Mouse (Mus musculus) right cerebral cortex, postnatal 14 days (tissue): ENCODE measurements around the gene Ston2.

Experiments
- DNase-seq: peaks from one replicate; pipeline ENCODE4 v3.0.0; 2022

Gene Ston2

DNA sequence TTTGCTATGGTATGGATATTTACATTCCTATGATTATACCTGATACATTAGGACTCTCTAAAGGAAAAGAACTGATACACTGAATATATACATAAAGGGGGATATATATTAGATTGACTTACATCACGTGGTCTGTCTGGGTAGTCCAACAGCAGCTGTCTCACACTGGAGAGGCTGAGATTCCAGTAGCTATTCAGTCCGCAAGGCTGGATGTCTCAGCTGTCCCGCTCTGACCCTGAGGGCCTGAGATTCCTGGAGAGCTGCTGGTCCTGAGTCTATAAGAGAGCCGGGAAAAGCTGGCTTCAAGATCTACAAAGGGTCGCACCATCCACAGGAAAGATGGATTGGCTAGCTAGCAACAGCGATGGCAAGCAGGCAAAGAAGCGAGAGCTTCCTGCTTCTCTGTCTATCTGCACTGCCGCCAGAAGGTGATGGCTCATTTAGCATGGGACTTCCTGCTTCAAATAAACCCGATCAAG lies at the start of gene Ston2:
Gene Ston2, minus strand, starts transcription at position 429 of the 479 bp plus-strand sequence.
- DNase-seq: no peak

DNA sequence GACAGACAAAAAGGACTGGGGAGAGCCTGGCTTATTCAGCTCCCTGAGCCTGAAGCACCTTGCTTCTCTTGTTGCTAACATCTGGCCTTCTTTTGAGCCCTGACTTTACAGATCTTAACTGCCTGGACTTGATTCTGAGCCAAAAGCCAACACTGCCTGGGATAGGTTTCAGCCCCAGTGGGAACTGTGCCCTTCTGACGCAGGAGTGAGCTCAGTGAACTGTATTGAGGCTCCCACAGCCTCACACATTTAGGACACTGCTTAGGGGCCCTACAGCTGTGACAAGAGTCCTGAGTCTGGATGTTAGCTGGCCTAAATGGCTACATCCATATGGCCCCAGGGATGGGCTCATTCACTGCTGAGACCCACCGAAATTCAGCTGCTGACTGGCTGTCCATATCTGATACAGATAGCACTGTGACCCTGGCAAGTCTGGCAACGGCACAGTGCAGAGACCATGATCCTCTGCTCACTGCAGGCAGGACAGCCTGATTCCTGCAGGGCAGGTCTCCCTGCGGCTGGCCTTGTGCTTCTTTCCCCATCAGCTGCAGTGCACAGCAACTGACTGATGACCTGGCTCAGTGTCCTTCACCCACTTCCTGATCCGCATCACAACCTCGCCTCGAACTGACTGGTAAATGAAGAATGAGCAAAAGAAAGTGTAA lies 49.3 kb upstream of the Ston2 start:
- DNase-seq: no peak

DNA sequence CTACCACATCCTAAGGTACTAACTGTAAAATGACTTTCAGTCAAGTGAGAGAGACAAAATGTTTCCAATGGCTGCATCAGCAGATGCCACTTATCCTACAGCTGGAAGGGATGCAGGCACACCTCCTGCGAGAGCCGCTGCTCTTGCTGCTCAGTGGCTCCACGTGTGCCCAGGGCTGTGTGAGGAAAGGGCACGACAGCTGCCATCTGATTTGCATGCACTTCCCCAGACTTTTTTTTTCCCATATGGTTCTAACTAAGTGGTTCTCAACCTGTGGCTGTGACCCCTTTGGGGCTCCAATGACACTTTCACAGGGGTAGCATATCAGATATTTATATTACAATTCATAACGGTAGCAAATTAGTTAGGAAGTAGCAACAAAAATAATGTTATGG lies 45.7 kb upstream of the Ston2 start:
- DNase-seq: no peak

DNA sequence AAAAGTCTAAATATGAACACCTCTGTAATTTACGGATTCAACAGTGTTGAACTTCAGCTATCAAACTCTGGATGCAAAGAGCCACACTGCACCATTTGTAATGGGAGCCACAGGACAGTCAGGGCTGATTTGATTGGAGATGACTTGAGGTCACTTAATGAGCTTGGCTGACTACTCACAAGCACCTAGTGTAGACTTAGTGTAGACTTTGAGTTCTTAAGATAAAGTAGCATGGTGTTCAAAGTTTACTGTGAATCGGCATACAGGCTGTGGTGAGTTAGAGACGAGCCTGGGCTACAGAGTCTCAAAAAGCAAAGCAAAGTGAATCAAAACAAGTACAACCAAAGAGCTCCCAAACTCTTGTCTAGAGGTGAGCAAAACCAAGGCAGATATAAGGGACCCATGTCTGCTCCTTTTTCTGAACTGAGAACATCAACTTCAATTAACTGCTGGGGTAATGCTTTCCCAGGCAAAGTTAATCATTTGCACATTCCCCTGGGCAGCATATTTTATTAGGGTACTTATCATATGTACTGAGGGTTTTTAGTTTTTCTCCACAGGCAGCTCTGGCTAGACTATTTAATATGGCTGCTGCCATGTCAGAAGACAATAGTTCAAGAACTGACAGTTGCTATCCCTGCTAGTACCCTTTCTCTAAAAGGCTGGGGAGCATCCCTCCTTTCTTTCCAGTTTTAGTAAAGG lies 45.2 kb upstream of the Ston2 start:
- DNase-seq: no peak

DNA sequence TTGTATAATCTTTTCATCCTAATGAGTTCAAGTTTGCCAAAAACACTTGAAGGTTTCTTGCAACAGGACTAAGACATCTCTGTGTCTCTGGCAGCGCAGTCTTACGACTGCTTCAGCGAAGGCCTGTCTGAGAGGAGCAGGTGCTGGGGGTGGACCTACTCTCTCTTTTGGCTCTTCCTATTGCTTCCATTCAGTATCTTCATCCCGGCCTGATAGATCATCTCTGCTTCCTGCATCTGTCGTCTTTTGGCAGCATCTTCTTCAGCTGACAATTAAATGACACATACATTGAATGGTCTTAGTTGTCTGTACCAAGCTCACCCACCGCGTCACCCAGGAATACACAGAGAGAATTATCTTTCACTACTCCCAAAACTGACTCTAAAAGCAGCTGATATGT lies 43.2 kb upstream of the Ston2 start:
- no peak for DNase-seq

DNA sequence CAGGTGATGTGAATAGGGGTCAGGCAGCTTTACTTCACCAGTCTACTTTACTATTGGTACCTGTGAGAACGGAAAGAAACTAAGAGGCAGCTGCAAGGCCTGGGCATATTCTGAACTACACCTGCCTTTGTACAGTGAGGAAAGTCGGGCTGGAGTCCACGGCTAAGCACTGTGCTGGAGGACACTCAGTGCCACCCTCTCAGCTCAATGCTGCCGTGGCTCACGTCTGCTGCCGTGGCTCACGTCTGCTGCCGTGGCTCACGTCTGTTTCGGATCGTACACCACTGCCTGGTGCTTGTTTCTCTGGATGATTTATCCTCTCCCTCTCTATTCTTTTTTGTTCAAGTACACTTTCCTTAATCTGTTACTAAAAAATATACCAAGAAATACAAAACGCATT lies 32.3 kb upstream of the Ston2 start:
- DNase-seq: no peak

DNA sequence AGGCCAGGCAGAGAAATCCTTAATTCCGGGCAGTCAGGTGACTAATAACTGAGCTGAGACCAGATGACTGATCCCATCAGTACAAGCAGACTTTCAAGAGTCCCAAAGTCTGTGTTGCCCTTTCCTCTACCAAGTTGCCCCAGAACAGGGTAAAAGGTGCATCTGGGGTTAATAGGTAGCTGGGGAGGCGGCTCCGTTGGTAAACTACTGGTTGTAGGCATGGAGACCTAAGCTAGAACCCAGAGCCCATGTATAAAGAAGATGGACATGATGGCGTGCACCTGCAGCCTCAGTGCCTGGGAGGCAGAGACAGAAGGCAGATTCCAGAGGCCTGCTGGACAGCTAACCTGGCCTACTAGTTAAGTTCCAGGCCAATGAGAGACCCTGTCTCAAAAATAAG lies 30.5 kb upstream of the Ston2 start:
- DNase-seq: no peak

DNA sequence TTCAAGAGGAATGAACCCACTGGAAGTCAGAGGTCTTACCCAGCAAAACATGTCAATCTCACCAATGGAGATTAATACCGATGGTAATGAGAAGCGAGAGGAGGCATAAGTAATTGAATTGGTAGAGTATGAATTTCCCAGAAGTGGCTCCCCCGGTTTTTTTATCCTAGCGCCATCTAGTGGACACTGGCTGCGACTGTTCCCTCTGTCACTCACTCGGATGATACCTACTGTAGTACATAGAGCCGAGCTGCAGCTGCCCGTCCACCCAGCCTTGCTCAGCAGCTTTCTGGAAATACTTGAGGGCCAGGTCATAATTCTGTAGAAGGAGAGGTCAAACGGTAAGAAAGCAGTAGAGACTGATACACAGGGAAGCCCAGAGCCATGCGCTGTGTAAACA lies 27.8 kb upstream of the Ston2 start:
- DNase-seq: peak; percentile 30

DNA sequence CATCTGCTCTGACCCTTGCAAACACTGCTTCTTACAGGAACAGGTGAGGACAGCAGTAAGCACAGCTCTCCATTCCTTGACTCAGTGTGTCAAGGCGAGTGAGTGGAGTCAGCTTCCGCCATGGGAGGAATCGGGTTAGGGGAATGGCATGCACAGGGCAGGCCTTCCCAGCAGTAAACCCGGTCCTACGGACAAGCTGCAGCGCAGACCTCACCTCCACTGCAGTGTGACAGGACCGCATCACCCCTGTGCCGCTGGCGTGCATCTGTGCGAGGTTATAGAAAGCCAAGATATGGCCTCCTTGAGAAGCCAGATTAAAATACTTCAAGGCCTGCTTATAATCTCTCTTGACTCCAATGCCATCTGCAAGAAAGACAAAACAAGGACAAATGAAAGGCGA lies 27.4 kb upstream of the Ston2 start:
- no peak for DNase-seq

DNA sequence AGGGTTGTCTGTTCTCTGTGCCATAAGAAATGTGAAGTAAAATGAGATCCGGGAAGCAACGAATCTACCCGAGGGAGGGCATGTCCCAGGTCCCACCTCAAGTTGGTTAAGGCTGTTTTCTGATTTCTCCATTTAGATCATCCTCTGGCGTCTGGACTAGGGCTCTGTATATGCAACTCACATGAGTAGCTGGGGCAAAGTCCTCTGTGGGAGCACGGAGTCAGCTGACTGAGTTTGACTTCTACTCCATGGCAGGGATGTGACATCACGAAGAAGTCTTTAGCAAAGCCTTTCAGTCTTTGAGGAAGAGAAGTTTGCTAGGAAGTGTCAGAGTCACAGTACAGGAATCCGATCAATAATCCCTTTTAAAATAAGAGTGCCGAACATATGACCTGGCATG lies 20.7 kb upstream of the Ston2 start:
- DNase-seq: no peak

DNA sequence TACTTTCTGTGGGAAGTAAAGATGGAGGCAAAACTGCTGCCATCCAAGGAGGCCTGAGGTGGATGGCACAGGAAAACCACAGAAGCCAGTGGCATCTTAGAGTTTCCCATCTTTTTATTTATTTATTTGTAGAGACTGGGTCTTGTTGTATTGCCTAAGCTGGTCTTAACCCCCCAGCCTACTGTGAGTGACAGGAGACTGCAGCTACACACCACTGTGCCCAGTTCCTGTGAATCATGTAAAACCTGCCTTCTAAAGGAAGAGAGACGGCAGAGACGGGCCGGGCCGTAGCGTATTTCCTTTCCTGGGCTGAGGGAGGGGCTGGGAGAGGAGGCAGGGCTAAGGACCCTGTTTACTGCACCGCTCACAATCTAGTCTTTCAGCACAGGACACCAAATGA lies 19.6 kb upstream of the Ston2 start:
- DNase-seq: no peak

DNA sequence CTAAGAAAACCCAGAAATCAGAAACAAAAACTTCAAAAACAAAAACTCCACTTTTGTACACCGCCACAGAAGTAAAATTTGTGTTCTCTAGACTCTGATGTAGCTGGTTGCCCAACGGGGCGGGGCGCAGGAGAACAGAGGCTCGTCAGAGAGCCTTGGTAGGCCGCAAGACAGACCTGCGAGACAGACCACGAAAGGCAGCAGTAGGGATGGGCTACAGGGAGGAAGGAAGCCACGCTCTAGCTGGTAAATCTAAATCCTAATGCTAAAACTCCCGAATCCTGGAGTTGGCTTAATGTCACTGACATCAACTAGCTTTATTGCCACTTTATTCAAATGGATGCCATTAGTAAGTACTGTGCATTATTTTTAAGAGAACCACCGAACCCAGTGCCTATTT lies 18.9 kb upstream of the Ston2 start:
- DNase-seq: no peak

DNA sequence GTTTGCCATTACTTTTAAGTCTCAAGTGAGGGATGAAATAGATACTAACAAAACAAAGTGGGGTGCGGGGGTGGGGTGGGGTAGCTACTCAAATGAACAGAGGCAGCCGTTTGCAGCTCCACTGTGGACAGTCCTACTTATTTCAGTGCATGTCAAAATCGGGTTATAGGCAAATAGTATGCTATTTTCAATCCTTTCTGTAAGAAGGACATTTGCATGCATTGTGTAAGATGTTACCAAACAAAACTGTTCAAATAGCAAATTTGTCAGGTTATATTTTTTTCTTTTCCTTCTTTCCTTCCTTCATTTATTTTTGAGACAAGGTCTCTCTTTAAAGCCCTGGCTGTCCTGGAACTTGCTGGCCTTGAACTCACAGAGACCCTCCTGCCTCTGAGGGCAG lies 16.1 kb upstream of the Ston2 start:
- DNase-seq: no peak

DNA sequence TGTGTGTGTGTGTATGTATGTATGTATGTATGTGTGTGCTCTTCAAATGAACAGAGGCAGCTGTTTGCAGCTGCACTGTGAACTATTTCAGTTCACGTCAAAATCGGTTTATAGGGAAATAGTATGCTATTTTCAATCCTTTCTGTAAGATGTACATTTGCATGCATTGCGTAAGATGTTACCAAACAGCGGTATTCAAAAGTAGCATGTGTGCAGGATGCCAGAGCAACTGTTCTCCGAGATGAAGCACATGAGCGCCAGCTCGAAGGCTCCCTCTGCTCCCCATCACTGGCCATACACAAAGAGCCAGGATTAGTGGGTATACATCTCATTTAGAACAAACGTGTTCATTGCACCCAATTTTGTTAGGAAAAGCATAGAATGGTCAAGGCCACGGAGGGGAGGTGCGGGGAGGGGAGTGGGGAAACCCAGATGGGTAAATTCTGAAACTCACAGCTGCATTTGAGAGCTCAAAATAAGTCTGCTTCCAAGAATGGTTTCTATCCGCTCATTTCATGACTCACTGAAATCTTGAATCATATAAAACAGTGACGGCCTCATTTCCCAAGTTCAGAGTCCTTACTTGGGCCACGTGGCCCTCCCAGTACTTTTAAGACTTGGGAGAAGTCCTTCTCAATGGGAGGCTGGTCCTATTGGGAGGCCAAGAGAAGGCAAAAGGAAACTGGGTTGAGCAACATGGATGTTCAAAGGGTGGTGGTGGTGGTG lies 15.2 kb upstream of the Ston2 start:
- DNase-seq: peak; percentile 36

DNA sequence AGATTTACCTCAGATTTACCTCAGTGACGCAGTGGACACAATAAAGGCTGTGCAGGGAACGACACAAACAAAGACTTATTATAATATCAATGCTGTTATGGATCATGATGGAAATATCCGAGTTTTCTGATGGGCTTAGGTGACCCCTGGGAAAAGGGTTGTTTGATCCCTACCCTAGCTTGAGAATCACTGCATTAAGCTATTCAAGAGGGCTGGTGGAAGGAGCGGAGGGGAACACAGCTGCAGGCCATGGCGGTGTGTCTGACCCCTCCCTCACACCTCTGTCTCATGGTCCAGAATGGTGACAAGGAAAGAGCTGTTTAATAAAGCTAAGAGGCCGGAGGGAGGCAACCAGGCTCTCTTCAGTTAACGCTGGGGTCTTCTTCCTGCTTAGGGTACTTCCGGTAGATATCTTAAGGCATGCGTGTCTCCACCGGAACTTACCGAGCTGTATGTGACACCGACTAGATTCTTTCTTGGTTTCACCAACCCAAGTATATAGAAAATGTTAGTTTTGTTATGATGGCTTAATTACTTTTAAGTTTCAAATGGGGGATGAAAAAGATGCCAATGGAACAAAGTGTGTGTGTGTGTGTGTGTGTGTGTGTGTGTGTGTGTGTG lies 14.5 kb upstream of the Ston2 start:
- DNase-seq: no peak

DNA sequence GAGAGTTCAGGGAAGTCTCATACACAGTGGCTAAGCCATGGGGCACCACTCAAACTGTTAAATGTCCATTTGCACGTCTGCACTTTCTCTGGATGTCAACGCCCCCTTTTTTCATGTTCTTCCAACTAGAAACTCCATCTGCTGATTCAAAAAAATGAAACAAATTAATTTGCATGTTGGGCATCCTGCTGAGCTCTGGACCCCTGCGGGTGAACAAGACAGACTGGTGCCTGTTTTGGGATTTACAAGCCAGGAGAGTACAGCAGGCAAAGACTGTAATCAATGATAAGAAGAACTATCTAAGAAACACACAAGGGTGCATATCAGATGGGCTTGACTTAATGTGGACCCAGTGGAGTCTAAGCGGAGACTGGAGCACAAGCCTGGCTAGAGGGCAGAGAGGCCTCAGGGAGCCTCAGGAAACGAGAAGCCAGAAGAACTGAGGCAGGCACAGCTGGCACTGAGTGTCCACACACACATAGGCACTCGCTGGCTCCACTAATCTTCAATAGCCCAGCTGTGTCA lies 12.7 kb upstream of the Ston2 start:
- DNase-seq: no peak

DNA sequence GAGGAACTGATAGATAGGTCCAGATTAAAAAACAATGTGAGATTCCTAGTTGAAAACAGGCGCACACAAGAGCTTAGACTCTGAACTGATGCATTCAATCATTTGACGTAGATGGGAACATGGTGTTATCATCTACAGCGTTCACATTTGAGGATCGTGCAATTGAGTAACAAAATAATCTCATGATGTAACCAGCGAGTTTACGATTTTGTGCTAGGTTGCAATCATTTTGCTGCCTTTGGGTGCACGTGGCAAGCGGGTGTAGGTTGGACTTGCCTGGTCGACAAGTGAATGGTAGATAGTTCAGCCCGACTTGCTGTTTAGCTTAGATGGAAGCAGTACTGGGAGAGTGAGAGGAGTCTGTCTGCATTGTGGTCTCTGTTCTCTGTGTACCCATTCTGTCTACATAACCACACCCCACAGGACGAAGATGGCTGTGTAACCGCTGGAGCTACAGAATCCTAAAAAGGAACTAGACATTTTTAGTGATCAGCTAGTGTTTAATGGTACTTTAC lies 11.7 kb upstream of the Ston2 start:
- no peak for DNase-seq

DNA sequence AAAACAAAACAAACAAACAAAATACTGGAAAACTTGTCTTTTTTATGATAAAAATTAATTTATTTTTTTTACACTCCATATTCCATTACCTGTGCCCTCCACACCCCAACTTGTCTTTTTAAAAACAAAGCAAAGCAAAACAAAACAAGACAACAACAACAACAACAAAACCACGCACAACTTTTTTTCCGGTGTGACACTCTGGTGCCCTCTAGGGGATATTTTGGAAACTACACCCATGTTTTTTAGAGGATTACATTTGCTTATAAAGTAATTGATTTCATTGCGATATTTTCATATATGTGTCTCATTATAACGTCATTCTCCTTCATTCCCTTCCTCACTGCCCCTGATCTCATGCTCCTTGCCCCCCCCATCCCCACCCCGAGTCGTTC lies 11.2 kb upstream of the Ston2 start:
- no peak for DNase-seq

DNA sequence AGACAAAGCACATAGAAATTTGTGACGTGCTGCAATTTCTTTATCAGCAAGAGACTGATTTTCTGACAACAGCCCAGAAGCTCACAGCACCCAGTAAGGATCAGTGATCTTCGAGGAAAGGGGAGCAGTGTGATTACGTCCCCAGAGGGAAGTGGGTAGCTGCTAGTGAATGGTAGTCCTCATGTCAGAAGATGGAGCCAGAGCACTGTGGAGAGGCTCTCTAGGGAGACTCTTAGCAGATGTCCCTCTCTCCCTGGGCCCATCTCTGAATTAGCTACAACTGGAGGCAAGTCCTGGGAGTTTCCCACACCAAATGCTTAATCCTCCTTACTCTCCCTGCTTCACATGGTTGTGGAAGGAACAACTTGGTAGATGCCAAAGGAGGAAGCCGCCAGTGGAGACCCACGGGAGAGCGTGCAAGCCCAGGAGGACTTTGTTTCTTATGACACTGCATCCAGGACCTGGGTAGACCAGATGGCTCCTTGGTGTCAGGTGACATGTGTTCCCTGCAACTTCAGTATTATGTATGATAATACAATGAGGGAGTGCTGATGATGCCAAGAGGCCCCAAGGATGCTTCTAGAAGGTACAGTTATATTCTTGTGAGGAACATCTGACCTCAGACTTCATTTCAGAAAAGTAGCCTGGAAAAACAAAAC lies 10.7 kb upstream of the Ston2 start:
- DNase-seq: no peak

DNA sequence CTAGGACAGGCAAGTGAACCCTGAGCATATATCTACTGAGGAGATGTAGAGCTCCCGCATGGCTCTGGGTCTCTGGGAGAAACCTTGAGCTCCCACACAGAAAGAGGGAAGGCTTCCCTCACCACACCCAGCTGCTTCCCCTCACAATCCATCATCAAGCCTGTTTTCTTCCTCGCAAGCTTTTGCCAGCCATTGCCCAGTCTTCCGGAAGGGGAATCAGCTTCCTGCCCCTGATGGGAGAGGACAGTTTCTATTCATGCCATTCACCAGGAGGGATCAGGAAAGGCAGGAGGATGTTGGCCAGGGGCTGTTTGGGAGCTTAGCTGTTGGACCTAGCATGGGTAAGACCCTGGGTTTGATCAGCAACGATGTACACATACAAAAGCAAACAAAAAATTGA lies 8.6 kb upstream of the Ston2 start:
- DNase-seq: no peak

DNA sequence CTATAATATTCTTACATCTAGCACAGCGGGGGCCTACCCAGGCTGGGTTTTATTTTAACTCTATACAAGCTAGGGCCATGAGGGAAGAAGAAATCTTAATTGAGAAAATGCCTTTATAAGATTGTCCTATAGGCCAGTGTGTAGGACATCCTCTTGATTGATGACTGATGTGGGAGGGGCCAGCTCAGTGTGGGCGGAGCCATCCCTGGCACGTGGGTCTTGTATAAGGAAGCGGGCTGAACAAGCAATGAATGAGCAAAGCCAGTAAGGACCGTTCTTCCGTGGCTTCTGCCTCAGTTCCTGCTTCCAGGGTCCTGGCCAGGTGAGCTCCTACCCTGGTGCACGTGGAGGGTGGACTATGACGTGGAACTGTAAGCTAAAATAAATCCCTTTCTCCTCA lies 5.1 kb upstream of the Ston2 start:
- no peak for DNase-seq

DNA sequence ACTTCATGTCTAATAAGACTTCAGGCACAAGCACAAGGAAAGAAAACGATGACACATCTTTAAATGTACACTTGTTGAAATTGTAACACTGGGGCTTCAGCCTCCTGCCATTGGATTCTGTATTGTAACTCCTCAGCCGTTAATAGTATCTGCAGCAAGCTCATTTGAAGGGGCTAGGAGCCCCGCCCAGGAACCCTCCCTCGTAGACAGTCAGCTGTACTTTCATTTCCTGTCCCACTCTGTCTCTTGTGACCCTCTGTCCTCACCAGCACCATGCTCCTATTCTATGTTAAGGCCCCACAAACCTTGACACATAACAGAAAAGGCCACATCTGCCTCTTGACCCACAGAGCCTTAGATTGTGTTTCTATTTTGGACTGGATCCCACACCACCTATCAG lies 3.6 kb upstream of the Ston2 start:
- DNase-seq: no peak

DNA sequence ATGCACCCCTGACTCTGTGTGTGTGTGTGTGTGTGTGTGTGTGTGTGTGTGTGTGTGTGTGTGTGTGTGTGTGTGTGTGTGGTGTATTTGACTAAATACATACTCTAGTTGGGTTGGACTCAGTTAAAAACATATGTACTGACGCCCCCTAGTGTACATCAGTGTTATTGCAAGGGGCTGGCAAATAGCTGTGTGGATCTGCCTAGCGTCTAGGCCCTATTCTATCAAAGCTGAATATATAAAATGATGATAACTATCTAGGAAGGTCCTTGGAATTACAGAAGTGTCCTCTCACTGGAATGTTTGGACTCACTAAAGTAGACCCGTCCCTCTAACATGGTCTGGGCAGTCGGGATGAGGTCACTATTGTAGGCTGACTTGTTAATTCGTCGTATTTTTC lies 1.6 kb upstream of the Ston2 start:
- peak; percentile 47 for DNase-seq
